ENCODE assay signal across 16 mouse cellular contexts in the genomic region with DNA sequence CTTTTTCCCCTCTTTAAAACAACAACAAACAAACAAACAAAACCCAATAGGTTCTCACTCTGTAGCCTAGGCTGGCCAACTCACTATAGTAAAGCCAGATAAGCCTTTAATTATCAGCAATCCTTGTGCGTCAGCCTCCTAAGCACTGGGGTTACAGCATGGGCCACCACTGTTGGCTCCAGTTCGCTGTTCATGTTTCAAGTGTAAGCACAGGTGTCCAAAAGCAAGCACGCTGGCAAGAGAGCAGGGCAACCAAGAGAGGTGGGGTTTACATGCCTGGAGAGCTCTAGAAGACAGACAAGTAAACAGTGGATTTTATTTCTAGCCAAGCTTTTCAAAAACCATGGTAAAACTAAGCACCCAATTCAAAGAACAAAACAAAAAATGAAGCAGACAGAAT. TPM values are rescaled to one million over a fixed set of nuclear protein-coding genes. Genes with fewer than 3 reads are reported as not detected.
"Had no signal": no experiment of that assay in that cellular context is flagged by ENCODE, and none has a peak within 500 bp of the region (broad histone marks: within the 10 kb centered on the region; RNA-seq: fewer than 3 reads in every experiment).

No protein-coding gene starts in this region.

- H3K4me2 ChIP-seq: intestine, embryonic 15.5 days; limb, embryonic 13.5 days; liver, embryonic 15.5 days; midbrain, embryonic 11.5 days; midbrain, embryonic 15.5 days; neural tube, embryonic 12.5 days had no signal

- H3K9me3 ChIP-seq: intestine, embryonic 15.5 days; limb, embryonic 13.5 days; liver, embryonic 15.5 days; megakaryocyte, embryonic 14.5 days; midbrain, embryonic 15.5 days; neural tube, embryonic 12.5 days had no signal

- H3K4me3 ChIP-seq: intestine, embryonic 15.5 days; limb, embryonic 13.5 days; liver, embryonic 15.5 days; megakaryocyte, embryonic 14.5 days; midbrain, embryonic 15.5 days; neural tube, embryonic 12.5 days had no signal

- H3K4me1 ChIP-seq: midbrain, embryonic 15.5 days; neural tube, embryonic 12.5 days had no signal

- ATAC-seq: intestine, embryonic 15.5 days; midbrain, embryonic 15.5 days had no signal

- H3K27me3 ChIP-seq: intestine, embryonic 15.5 days; limb, embryonic 13.5 days; liver, embryonic 15.5 days; megakaryocyte, embryonic 14.5 days; midbrain, embryonic 15.5 days; neural tube, embryonic 12.5 days had no signal

- DNase-seq: kidney, adult 18-20 months; kidney, postnatal 25 days; left cerebral cortex, postnatal 4 days; spleen, adult 18-20 months; thymus, adult 2 months; thymus, postnatal 25 days had no signal

- H3K27ac ChIP-seq: intestine, embryonic 15.5 days; limb, embryonic 13.5 days; liver, embryonic 15.5 days; macrophage; midbrain, embryonic 15.5 days; neural tube, embryonic 12.5 days had no signal

- H3K9ac ChIP-seq: intestine, embryonic 15.5 days; limb, embryonic 13.5 days; liver, embryonic 15.5 days; midbrain, embryonic 15.5 days; neural tube, embryonic 12.5 days had no signal

RNA-seq across cellular contexts. Expression of a gene that starts 0.7 kb away (rescaled TPM):
- total RNA-seq: monocyte, adult 5-6 weeks had no signal
- polyA plus RNA-seq: intestine, embryonic 15.5 days; kidney, embryonic 16.5 days; macrophage; neural tube, embryonic 12.5 days had no signal
